Mouse (Mus musculus) brain, embryonic 14.5 days (tissue): ENCODE data around the gene Neu1.

ENCODE experiments used
- CTCF ChIP-seq: fragments of 200-500 bp; IDR thresholded peaks from 2 replicates; pipeline ENCODE4 v1.5.1; 2012; ENCODE audit warnings: inconsistent platforms, mild to moderate bottlenecking, moderate library complexity, borderline replicate concordance; ENCODE audit not compliant: insufficient read depth, insufficient read length; ENCODE audit errors: extremely low read depth
- POLR2A ChIP-seq: fragments of 200-500 bp; IDR thresholded peaks from 2 replicates; pipeline ENCODE4 v1.6.1; 2012; ENCODE audit warnings: mild to moderate bottlenecking, inconsistent platforms, borderline replicate concordance; ENCODE audit not compliant: poor library complexity, insufficient read depth, insufficient read length, severe bottlenecking; ENCODE audit errors: extremely low read depth

- peak; percentile 54; the same call in 1 of the 2 replicates for TF ChIP-seq CTCF
- TF ChIP-seq POLR2A = no peak
These were observed 53.2 kb downstream of the Neu1 start for GRCm38 (mm10) chr17:34984218-34984617.
